Mouse (Mus musculus) liver, embryonic 14.5 days (tissue): ENCODE measurements around the gene Mfap1a.

Experiments
- CTCF ChIP-seq: IDR thresholded peaks from 2 replicates; pipeline ENCODE4 v1.5.1; 2016; ENCODE audit warnings: antibody characterized with exemption, low read depth, control low read depth
- EP300 ChIP-seq: IDR thresholded peaks from 2 replicates; pipeline ENCODE4 v1.6.1; 2016; ENCODE audit warnings: antibody characterized with exemption, low read depth

- TF ChIP-seq CTCF (no peak), EP300 (no peak)
Measured at GRCm38 (mm10) chr2:121522006-121522405, 15.5 kb upstream of the Mfap1a start.
